Mouse (Mus musculus) G1E (cell line): ENCODE results near the gene Fibp. TPM values are rescaled to one million over a fixed set of nuclear protein-coding genes. Genes with fewer than 3 reads are reported as not detected.

Source experiments
- ATAC-seq: 2 replicates; pipeline ENCODE4 v1.8.0; 2016; ENCODE audit warnings: mild to moderate bottlenecking; ENCODE audit not compliant: insufficient number of reproducible peaks, poor library complexity, low FRiP score, severe bottlenecking; ENCODE audit errors: extremely low read depth
- DNase-seq: peaks from one replicate; pipeline ENCODE4 v3.0.0; 2012; ENCODE audit warnings: low spot score
- H3K27me3 ChIP-seq: 2 replicates; pipeline ENCODE4 v1.6.1; 2012; ENCODE audit warnings: mild to moderate bottlenecking, low read length, inconsistent platforms; ENCODE audit not compliant: insufficient read depth
- H3K36me3 ChIP-seq: replicated peaks from 2 replicates; pipeline ENCODE3; 2012; ENCODE audit warnings: mild to moderate bottlenecking, inconsistent platforms
- H3K4me1 ChIP-seq: 2 replicates; pipeline ENCODE4 v1.6.1; 2012; ENCODE audit warnings: low read depth, low read length, inconsistent platforms, mixed read lengths; ENCODE audit not compliant: insufficient read depth
- H3K4me3 ChIP-seq: 2 replicates; pipeline ENCODE4 v1.5.1; 2012; ENCODE audit warnings: low read depth, mild to moderate bottlenecking, inconsistent platforms, low read length, moderate library complexity, mixed read lengths
- H3K9me3 ChIP-seq: replicated peaks from 2 replicates; pipeline ENCODE4 v1.6.1; 2012; ENCODE audit warnings: inconsistent platforms
- CTCF ChIP-seq: IDR thresholded peaks from 2 replicates; pipeline ENCODE4 v1.5.1; 2012; ENCODE audit warnings: low read depth, low read length, inconsistent platforms, mixed read lengths
- GATA1 ChIP-seq: IDR thresholded peaks from 2 replicates; pipeline ENCODE4 v1.6.1; 2012; ENCODE audit warnings: borderline replicate concordance, low read length, inconsistent platforms, mixed read lengths
- GATA2 ChIP-seq: IDR thresholded peaks from 2 replicates; pipeline ENCODE4 v1.6.1; 2012; ENCODE audit warnings: low read depth, low read length, inconsistent platforms, borderline replicate concordance
- POLR2AphosphoS5 ChIP-seq: IDR thresholded peaks from 2 replicates; pipeline ENCODE4 v1.6.1; 2012; ENCODE audit warnings: low read depth, low read length, inconsistent platforms; ENCODE audit not compliant: insufficient replicate concordance
- TAL1 ChIP-seq: conservative IDR thresholded peaks from 2 replicates; pipeline ENCODE4 v1.6.1; 2012; ENCODE audit warnings: low read depth, low read length, inconsistent platforms, mixed read lengths
- polyA plus RNA-seq: library from polyadenylated mRNA; stranded (reverse); fragments of >175 nt; gene quantifications from 2 replicates; pipeline ENCODE4 v1.2.3, GENCODE M21; 2012
- total RNA-seq, 2 experiments: library from RNA; stranded (forward) in 1 of 2; stranded (reverse) in 1 of 2; fragments of 200-1000 nt in 1 of 2; fragments of >200 nt in 1 of 2; fragmentation: Nextera tagmentation in 1 of 2; gene quantifications; 2 replicates each; pipeline ENCODE4 v1.2.3; 2014 to 2017

The Fibp gene
- total and polyA plus RNA-seq, 3 experiments: 50.8 to 162 (median 71.8) TPM

DNA sequence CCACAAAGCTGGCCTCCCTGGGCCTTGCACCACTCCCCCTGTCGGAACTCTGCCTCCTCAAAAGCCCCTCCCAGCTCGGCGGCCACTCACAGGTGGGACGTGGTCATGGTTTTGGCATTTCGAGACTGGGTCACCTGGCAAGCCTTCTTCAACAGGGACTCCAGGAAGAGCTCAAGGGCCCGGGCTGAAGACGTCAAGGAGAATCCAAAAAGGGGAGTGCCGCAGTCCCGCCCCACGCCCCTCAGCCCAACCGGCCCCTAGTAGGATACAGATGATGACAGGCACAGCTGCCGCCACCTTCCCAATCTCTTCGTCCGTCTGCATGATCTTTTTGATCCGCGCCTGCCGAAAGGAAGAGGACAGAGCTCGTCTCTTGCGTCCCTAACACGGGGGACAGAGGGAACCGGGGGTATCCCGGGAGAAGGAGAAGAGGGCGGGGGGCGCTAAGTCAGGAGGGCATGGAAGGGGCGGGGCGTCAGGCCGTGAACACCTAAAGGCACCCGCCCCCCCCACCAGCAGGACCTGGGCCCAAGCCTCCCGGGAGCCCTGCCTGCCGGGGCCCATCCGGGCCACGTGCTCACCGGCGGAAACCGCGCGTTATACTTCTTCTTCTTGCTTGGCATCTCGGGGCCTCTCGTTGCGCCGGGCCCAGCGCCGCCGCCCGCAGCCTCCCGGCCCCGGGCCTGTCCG lies 36.2 kb upstream of the Fibp start:
- TF ChIP-seq GATA1 (no peak), CTCF (no peak), TAL1 (no peak), GATA2 (no peak), POLR2AphosphoS5 (no peak)
- H3K4me3 ChIP-seq: peak overlapping the region; percentile 100
- peaks cover 55% of the 10 kb centered on the region for H3K4me1 ChIP-seq
- H3K36me3 ChIP-seq: peaks cover 74% of the 10 kb centered on the region
- peak; percentile 51 for DNase-seq
- H3K9me3 ChIP-seq: no peaks in the 10 kb centered on the region
- no peaks in the 10 kb centered on the region for H3K27me3 ChIP-seq
- no peak for ATAC-seq

DNA sequence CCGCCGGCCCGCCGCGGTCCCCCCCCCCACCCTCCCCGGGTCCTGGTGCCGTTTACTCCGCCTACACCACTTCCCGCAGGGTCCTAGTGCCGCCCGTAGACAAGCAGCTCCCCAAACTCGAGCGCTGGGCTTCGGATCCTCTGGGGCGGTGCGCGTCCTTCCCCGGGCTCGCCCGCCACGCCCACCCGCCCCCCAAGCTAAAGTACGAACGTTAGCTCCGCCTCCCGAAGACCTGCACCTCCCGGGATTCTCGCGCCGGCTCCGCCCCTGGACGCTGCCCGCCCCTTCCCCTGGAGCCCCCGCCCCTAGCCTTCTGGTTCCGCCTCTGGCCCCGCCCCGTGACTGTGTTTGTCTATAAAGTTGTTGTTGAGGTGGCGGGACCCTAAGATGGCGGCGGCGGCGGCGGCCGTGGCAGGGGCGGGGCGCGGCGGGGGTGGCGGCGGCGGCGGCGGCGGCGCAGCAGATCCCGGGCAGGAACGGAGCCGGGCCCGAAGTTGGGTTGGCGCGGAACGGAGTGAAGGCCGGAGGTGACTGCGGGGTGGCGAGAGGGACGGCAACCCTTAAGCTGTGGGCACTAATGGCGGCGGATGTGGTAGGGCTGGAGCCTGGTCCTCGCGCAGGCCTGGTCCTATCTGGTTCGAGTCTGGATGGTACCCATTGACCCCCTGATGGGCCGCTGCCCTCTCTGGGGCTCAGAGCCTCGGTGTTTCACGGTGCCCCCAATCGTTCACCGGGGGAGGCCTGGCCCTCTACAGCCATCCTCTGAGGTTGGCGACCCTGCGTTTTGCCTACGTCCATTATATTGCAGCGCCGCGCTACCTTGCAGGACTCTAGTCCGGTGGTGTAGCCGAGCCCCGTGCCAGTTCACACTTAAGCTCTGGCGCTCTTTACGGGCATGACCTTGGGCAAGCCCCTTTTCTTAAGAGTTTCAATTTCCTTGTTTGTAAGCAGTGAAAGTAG lies 35.4 kb upstream of the Fibp start, which contains the start of the genes Drap1 and AI837181:
Gene Drap1, minus strand, starts transcription at position 198 of the 960 bp plus-strand sequence.
Gene AI837181, plus strand, starts transcription at position 363 of the 960 bp plus-strand sequence.
- ATAC-seq (peak; percentile 76), DNase-seq (peak; percentile 97)
- H3K36me3 ChIP-seq: peaks cover 76% of the 10 kb centered on the region
- H3K9me3 ChIP-seq: no peaks in the 10 kb centered on the region
- H3K27me3 ChIP-seq: no peaks in the 10 kb centered on the region
- TF ChIP-seq POLR2AphosphoS5 (no peak), TAL1 (no peak), CTCF (no peak), GATA1 (no peak), GATA2 (no peak)
- peaks cover 55% of the 10 kb centered on the region for H3K4me1 ChIP-seq
- peak within 1 kb of the TSS; percentile 100 for H3K4me3 ChIP-seq

DNA sequence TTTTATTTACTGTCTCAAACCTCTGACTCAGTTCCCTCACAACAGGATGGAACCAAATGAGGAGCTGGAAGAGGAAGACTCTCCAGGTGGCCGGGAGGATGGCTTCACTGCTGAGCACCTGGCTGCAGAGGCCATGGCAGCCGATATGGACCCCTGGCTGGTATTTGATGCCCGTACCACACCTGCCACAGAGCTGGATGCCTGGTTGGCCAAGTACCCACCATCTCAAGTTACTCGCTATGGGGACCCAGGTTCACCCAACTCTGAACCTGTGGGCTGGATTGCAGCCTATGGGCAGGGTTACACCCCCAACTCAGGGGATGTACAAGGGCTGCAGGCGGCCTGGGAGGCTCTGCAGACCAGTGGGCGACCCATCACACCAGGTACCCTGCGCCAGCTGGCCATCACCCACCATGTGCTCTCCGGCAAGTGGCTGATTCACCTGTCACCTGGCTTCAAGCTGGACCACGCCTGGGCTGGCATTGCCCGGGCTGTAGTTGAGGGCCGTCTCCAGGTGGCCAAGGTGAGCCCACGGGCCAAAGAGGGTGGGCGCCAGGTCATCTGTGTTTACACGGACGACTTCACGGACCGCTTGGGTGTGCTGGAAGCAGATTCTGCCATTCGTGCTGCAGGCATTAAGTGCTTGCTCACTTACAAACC lies 34.4 kb upstream of the Fibp start:
- DNase-seq: no peak
- ATAC-seq: no peak
- Histone ChIP-seq H3K9me3 (no peaks in the 10 kb centered on the region), H3K36me3 (peaks cover 70% of the 10 kb centered on the region), H3K4me1 (peaks cover 52% of the 10 kb centered on the region), H3K27me3 (no peaks in the 10 kb centered on the region), H3K4me3 (peak overlapping the region; percentile 100)
- TF ChIP-seq GATA2 (no peak), TAL1 (no peak), GATA1 (no peak), CTCF (no peak), POLR2AphosphoS5 (no peak; the same call in 1 of the 2 replicates)

DNA sequence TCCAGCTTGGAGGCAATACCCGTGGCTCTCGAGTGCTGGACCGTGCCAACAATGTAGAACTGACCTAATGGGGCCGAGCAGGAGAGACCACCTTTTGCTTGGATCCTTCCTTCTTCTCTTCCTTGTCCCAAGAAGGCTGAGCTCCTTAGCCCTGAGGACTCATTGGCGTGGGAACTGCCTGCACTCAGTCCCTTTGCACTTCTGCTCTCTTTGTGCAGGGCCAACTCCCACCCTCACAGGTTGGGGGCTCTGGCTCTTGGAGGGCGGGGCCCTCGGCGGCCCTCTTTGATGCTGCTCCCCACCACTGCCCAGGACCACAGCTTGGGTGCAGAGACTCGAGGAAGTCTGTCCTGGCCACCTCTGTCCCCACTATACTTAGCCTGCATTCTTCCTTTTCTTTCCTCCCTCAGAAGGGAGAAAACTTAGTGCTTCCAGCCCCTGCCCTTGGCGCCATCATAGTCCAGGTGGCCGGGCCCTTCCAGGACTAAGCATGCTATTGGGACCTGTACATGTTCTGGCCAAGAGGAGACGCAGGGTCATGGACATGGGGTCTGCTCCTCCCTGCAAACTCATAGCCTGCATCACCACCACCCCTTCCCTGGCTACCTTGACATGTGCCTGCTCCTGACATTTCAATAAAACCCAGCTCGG lies 33.6 kb upstream of the Fibp start:
- H3K27me3 ChIP-seq: no peaks in the 10 kb centered on the region; the same call in 1 of the 2 replicates
- DNase-seq (no peak), ATAC-seq (no peak)
- no peaks in the 10 kb centered on the region for H3K9me3 ChIP-seq
- peaks cover 63% of the 10 kb centered on the region for H3K36me3 ChIP-seq
- peaks cover 51% of the 10 kb centered on the region for H3K4me1 ChIP-seq
- H3K4me3 ChIP-seq: peak overlapping the region; percentile 100; the same call in 1 of the 2 replicates
- no peak for TF ChIP-seq GATA2
- no peak for TF ChIP-seq GATA1
- no peak for TF ChIP-seq TAL1
- TF ChIP-seq CTCF: no peak
- no peak for TF ChIP-seq POLR2AphosphoS5

DNA sequence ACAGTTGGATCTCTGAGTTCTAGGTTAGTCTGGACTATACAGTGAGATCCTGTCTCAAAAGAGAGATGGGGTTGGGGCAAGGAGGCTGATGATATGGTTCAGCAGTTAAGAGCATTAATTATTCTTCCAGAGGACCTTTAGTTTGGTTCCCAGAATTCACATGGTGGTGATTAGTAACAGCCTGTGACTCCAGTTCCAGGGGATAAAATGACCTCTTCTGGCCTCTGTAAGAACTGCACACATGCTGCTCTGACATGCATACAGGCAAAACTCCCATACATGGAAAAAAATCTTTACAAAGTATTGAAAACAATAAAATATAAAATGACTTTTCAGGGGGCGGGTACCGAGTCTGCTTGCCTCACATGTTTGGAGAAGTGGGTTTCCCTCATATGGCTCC lies 32.3 kb upstream of the Fibp start:
- DNase-seq (no peak), ATAC-seq (no peak)
- H3K36me3 ChIP-seq: peaks cover 50% of the 10 kb centered on the region
- H3K4me1 ChIP-seq: peaks cover 46% of the 10 kb centered on the region
- no peaks in the 10 kb centered on the region for H3K9me3 ChIP-seq
- no peak overlapping the region for H3K4me3 ChIP-seq
- no peaks in the 10 kb centered on the region; the same call in 1 of the 2 replicates for H3K27me3 ChIP-seq
- TF ChIP-seq CTCF: peak; percentile 36; the same call in 1 of the 2 replicates
- no peak for TF ChIP-seq GATA1
- no peak for TF ChIP-seq TAL1
